Mouse (Mus musculus): ENCODE measurements around the gene Prkcsh.

The Prkcsh gene

DNA sequence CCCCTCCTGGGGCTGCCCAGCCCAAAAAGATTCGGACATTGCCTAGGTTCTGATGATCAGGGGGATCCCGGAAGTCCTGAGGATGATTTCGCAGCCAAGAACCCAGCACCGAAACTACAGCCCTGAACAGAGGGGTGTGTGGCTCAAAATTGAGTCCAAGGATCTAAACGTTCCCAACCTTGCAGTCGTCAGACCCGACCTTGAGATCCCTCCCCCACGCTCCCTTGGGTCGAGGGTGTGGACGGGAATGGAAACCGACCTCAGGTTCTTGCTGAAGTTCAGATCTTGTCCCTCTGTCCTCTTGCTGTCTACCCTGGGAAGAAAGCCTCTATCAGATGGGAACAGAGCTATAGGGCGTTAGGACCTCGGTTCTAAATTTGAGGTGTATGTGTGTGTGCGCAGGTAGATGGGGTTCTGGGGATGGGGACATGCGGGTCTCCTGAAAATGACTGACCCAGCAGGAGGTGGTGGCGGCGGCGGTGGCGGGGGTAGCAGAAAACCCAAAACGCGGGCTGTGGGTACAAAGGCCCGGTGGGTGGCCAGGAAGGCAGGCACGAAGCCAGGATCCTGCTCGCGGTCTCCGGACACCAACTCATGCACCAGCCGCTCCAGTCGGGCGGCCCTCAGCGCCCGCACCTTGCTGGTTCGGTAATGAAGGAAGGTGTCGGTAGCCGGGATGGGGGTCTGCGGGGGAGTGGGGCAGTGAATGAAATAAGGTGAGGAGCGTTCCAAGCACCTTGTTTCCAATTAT is 14.8 kb upstream of the Prkcsh start:
- no peak for DNase-seq

DNA sequence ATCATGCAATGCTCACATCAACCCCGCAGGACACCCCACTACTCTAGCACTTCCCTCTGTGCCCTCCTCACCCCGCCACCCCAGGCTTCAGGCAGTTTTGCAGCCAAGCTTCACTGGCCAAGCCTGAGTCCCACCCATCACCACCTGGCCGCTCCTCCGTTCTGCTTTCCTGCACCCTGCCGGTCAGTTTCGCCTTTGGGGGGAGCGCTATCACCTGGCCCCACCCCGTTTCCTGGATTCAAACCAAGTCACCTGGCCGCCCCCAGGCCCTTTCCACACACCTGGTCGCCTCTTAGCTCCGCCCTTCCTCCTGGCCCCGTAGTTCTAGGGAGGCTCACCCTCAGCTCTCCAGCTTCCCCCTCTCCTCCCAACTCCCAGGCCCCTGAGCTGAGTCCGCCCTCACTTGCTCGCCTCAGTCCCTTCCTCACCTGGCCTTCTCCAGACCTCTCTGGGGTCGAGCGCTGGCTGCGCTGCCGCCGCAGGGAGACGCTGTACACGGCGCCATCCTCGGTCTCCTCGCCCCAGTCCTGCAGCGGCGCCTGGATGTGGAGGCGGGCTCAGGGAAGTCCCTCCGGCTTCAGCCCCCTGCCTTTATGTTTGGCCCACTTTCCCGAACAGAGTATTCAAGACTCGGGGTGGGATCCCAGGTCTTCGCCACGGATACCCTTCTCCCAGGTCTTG is 14.0 kb upstream of the Prkcsh start:
- DNase-seq = no peak

DNA sequence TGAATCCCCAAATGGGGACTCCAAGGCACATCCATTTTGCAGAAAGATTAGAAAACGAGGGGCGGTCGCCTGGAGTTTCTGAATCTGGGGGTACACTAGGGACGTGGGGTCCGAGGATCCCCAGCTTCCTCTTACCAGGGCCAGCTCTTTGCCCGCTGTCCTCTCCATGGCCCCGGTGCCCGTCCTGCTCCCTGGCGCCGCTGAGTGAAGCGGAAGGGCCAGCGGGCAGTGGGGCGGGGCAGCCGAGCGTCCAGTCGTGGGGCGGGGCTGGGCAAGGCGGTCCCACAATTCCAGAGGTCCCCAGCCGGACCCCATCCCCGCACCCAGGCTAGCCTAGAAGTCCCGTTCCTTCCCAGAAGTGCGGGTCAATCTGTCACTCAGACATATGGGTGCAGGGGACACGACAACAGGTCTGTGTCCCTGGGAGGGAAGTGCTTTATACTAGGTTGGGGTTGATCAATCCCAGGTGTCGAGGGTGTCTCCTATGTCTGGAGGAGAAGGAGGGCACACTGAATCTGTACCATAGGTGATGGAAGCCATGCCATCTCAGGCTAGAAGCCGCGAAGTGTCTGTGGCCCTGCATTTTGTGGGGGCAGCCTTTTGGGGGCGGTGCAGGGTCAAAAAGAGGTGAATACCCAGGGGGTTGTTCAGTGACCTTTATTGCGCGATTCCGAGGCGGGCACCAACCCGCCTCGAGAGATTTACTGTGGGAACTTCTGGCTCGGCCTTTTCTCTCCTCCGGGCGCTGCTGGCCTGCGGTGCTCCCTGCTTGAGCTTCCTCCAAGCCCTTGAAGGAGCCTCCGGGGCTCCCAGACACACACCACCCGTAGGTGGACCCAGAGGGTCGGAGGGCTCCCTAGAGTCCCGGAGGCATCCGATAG is 13.1 kb upstream of the Prkcsh start, which contains the start of gene Rgl3:
TSS of gene Rgl3 (minus strand) at position 217 of the 881 bp plus-strand sequence.
- DNase-seq = no peak

DNA sequence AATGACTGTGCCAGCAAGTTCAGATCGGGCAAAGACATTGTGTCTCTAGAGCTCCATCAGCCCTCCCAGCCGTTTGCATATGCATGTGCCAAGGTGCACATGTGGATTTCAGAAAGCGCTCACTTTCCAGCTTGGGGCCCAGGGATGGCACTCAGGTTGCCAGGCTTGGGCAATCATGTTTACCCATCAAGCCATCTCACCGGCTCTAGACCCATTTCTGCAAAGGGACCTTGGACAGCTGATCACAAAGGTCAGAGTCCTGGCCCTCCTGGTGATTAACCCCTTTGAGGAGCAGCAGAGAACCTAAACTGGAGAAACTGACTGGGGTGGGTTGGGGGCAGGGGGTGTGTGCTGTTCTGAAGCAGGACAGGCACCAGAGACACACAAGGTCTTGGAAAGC is 10.4 kb upstream of the Prkcsh start:
- no peak for DNase-seq

DNA sequence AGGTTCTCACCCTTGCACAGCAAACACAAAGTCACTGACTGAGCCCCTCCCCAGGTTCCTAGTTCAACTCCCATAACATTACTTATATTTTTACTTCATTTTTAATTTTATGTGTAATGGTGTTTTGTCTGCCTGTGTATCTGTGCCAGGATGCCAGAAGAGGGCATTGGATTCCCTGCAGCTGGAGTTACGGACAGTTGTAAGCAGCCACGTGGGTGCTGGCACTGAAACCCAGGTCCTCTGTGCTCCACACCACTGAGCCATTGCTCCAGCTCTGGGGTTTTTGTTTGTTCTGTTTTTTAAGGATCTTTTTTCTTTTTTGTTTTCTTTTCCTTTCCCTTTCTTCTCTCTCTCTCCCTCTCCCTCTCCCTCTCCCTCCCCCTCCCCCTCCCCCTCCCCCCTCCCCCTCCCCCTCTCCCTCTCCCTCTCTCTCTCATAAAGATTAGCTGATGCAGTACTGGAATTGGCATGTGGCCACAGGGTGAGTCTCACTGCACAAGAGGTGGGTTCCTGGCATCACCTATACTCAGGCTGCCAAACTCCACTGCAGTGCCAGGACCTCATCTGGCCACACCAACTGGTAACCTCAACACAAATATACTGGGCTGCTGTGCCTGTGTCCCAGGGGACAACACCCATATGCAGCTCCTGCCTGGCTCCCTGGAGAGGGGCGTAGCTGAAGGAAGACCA is 6.3 kb upstream of the Prkcsh start:
- no peak for DNase-seq

DNA sequence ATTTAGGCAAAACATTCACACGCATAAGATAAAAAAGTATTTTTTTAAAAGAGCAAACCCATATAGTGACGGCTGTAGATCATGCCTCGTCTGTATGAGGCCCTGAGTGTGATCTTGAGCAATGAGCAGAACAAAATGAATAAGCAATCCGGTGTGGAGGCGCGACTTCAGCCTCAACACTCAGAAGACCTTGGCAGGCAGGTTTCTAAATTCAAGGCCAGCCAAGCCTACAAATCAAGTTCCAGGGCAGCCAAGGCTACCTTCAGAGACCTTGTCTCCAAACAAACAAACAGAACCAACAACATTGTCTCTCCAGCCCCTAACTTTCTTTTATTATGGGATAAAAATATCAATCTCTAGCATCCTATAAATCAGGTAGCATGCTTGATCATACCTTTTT is 2.3 kb upstream of the Prkcsh start:
- DNase-seq = no peak

DNA sequence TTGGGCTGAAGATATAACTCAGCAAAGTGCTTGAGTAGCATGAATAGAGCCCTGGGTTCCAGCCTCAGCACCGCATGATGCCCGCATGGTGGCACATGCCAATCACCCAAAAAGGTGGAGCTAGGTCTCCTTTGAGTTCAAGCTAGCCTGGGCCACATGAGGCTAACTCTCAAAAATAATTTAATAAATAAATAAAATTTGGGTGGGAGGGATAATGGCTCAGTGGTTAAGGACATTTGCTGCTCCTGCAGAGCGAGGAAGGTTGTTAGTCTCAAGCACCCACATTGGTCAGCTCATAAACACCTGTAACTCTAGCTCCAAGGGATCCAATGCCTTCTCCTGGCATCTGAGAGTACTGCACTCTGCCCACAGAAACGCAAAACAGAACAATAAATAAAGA is 973 bp upstream of the Prkcsh start:
- no peak for DNase-seq

DNA sequence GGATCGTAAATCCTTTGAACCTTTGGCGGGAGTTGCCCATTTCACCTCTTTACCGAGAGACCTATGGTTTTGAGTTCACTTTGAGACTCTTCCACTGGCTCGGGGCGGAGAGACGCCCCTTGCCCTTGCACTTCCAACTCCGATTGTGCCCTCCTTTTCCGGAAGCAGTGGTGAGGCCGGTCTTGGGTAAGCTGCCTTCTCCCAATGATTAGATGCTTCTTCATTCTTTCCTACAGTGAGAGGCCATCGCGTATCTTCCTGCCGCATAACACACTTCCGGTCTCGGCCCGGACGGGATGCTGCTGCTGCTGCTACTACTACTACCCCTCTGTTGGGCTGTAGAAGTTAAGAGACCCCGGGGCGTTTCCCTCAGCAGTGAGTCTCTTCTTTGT is 553 bp downstream of the Prkcsh start:
- peak in 1 of 2 experiments; percentile 41 for DNase-seq

DNA sequence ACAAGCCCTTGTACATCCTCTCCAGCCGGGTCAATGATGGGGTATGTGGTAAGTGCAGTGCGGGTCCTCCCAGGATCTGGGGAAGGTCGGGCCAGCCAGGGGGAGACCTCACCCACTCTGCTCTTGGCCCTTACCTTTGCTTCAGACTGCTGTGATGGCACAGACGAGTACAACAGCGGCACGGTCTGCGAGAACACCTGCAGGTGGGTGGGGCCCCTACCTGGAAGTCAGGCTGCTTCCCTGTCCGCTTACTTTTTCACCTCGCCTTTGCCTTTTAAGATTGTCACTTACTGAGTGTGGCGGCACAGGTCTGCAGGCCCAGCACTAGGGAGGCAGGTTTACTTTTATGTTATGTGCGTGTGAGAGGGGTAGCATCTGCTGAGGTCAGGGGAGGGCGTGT is 1.9 kb downstream of the Prkcsh start:
- no peak for DNase-seq

DNA sequence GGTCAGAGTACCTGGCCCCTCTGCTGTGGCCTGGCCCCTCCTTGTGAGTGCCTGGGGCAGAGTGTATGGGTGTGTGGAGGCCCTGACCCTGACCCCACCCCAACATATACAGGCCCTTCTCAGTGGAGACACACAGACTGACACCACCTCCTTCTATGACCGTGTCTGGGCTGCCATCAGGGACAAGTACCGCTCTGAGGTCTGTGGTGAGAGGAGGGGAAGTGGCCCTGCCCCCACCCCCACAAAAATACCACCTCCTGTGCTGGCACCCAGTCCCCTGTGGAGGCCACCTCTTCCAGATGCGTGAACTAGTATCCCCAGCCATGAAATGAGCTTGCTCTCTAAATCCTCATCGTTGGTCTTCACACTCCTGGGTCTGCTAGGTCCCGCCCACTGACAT is 8.4 kb downstream of the Prkcsh start:
- no peak for DNase-seq

DNA sequence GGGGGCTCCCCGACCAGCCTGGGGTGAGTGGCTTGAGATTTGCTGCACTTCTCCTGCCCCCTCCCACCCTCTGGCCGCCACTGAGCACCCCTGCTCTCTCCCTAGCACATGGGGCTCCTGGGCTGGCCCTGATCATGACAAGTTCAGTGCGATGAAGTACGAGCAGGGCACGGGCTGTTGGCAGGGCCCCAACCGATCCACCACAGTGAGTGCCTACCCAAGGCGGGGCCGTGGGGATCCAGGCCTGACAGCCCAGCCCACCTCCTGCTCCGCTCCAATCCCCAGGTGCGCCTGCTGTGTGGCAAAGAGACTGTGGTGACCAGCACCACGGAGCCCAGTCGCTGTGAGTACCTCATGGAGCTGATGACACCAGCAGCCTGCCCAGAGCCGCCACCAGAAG is 10.1 kb downstream of the Prkcsh start:
- no peak for DNase-seq

DNA sequence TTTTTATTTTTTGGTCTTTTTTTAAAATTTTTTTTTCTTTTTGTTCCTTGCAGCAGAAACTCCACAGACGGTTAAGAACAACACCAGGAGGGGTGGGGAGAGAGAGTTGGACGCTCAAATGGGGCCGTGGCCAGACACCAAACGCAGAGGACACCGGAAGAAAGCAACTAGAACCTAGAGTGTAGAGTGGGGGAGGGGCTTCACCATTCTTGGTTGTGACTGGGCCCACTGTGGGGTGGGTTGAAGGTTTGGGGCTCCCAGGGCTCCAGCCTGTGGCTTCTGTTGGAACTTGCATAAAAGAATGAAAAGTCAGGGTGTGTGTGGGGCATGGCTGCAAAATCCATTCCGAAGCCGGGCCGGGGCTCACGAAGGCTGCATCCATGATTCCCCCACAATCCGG is 13.6 kb downstream of the Prkcsh start:
- DNase-seq = no peak

DNA sequence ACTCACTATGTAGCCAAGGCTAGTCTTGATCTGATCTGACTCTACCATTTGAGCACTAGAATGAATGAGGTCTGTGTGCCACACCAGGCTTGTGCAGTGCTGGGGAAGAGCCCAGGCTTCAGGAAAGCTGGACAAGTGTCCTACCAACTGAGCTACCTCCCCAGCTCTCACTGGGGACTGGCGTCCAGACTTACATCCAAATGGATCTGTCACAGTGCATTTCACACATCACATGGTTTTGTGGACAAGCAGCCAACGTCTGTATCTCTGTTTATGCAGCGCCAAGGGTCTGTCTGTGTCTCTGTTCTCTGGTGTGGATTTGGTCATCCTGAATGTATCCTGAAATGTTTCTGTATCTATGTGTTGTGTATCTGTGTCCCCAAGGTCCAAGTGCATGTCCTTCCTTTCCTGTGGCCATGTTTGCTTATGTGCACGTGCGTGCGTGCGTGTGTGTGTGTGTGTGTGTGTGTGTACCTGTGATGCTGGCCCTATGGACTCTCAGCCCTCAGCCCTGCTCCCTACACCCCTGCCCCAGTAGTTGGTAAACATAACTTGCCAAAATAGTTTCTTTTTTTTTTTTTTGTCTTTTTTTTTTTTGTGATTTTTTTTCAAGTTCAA is 14.7 kb downstream of the Prkcsh start:
- no peak for DNase-seq

DNA sequence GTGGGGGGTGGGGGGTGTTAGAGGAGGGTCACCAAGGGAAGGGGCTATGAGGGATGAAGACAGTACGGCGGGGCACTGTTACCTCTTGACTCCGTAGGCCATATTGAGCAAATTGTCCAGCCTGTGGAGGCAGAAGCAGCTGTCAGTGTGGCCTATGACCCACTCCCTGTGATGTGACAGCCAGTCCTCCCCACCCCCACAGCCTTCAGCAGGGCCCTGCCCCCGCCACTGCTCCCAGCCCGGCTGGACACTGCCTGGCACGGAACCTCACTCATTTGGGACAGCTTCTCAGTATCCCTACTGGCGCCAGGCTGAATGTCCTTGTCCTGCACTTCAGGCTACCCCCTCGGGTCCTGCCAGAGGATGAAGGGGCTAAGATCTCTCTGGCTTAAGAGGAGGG is 22.0 kb downstream of the Prkcsh start:
- DNase-seq = no peak

DNA sequence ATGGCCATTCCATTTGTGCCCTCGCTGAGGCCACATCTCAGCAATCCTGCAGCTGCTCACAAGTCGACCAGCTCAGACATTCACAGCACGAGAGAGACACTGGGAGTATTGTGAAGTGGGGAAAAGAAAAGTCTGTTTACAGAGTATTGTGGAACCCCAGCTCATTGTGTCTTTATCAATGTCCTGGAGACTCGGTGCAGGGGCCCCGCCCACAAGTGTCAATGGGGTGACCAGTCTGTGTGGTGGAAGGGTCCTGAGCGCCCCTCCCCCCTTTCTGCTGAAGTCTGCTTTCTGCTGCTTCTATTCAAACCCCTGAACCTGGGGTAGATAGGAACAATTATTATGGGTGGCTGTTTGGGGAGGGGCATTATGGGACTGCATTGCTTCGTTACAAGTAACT is 25.9 kb downstream of the Prkcsh start:
- no peak for DNase-seq

DNA sequence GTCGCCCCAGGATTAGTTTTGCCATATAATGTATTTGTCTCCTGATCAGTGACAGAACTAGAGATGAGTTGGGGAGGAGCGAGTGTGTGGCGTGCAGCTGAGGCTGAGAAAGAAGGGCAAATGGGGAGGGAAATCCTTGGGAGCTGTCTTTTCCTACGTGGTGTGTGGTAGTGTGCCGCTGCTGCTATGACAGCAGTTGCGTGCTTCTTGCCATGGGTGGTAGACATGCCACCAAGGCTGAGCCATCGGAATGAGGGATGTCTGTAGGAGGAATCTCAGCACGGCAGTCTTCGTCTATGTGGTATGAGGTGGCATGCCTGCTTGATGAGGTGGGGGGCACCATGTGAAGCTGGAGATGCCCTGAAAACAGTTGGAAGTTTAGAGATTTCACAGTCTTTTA is 27.8 kb downstream of the Prkcsh start:
- no peak for DNase-seq

DNA sequence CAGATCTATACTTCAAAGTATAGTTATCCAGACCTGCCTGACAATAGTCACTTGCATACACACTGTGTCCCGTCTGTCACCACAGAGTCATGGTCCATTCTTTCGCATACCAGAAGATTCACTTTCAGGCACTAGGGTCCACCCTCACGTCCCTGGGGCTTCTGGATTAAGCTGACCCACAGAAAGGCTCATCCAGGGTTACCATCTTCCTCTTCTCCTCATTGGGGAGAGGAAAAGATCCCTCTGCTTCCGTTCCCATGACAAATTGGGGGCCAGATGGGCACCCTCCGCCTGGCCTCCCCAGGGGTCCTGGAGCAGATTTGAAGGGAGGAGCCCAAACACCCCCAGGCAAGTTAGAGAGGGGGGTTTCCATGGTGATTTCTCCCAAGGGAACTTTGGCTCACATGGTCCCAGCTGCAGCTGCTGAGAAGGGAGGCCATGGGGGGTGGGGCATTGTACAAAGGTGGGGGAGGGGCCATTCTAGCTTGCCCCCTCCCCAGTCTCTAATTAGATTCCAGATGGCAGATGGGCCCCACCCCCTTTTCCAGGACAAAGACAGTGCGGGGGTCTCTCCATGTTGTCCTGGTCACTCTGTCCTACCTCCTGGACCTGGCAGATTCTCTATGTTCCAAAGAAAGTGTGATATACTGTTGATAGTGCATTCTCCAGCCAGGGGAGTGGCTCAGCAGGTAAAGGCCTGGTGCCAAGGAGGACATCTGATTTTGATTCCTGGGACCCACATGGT is 32.9 kb downstream of the Prkcsh start:
- no peak for DNase-seq

DNA sequence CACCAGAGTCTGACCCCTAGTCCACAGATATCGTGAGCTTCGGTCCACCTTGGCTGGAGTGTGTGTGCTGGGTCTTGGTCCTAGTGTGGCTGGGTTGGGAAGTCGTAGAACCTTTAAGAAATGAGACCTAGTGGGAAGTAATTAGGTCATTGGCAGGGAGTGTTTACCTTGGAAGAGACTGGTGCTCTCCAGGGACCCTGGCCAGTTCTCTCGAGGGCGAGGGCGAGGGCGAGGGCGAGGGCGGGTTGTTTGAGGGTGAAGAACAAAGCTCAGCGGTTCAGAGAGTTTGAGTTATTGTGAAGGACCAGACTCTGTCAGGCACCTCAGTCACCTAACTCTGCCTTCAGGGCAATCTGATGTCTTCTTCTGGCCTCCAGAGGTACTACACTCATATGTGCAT is 35.2 kb downstream of the Prkcsh start:
- no peak for DNase-seq

DNA sequence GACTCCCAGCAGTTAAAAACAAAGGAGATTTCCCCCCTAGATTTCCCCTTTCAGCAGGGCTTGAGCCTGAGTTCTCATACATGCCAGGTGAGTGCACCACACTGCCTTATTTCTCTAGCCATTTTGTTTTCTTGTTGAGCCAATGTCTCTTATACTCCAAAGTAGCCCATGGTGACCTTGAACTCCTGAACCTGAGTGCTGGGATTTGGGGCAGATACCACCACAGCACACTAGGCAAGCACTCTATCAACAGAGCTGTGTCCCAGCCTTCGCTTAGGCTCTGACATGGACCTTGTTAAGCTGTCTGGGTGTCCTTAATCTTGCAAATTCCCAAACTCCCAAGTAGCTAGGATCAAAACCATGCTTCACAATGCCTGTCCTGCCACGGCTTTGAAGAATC is 39.2 kb downstream of the Prkcsh start:
- DNase-seq = no peak

DNA sequence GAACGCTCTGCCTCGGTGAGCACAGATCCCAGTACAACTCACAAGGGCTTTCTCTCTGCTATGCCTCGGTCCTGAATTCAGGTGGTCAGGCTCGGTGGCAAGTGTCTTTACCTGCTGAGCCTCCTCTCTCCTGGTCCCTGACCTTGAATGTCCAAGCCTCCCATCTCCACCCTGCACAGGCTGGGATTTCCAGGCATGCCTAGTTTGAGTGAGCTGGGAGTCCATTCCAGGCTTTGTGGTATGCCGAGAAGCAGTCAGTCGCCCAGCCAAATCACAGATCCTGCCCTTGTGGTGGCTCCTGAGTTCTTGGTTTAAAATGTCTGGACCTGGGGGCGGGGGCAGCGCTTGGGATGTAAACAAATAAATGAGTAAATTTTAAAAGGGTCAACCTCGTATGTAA is 44.7 kb downstream of the Prkcsh start:
- no peak for DNase-seq

DNA sequence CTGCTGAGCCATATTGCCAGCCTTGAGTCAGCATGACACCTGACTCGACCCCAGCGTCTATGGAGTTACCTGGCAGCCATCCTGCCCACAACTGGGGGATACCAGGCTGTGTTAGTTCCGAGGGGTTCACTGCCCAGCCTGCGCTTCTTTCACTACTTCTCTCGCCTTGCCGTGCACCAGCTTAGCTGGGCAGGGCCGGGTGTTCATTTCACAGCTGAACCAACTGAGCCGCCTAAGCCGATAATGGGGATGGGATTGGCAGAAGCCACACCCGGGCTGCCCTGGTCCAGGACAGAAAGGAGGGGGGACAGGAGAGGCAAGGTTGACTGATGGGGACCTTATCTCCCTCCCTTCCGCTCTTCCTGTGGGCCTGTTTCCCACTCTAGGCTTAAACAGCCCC is 46.7 kb downstream of the Prkcsh start:
- DNase-seq = no peak

DNA sequence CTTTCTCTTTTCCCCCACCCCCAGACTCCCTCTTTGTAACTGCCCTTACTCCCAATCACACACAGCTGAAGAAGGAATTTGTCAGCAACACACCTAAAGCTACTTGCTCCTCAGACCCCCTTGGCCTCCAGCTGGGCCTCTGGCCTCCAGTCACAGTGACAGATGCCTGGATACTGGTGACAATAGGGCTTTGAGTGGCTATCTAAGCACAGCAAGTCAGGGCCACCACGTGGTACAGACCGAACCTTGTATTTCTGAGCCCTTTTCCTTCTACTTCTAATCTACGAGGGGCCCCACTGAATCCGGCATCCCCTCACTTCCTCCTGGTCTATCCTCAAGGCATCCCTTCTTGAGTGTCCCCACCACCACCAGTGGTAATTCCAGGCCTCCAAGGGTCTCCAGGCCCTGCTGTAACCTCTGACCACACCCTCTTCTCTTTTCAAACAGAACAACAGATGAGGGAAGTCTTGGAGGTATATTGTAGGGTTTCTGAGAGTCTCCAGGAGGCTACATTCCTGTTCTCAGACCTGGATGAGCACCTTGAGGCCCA is 47.2 kb downstream of the Prkcsh start:
- DNase-seq = no peak

All from thymus, adult 18-20 months (tissue).